Mouse (Mus musculus): ENCODE data around the gene Plekha4.
"Not testable (repeated sequence)": the region's sequence is repeated elsewhere in the genome, so short reads cannot be mapped to it uniquely, and the experiment has no call there.

Plekha4 gene

GRCm38 (mm10) chr7:45509181-45509882 is 16.8 kb upstream of the Plekha4 start:
- no peak for DNase-seq (ENCODE audit: low spot score)

- DNase-seq (ENCODE audit: low spot score): peak; percentile 85
Observed at GRCm38 (mm10) chr7:45509912-45510787, 16.0 kb upstream of the Plekha4 start, which contains the start of gene Nucb1. TSS of gene Nucb1 (minus strand) at chr7:45510406.

- DNase-seq (ENCODE audit: low spot score): no peak
Observed at GRCm38 (mm10) chr7:45514411-45514810, 11.7 kb upstream of the Plekha4 start.

GRCm38 (mm10) chr7:45515436-45515835 is 10.7 kb upstream of the Plekha4 start:
- DNase-seq (ENCODE audit: low spot score): no peak

GRCm38 (mm10) chr7:45516846-45517245 is 9.3 kb upstream of the Plekha4 start:
- DNase-seq (ENCODE audit: low spot score): not testable (repeated sequence)

GRCm38 (mm10) chr7:45518618-45519017 is 7.5 kb upstream of the Plekha4 start:
- DNase-seq (ENCODE audit: low spot score): no peak

GRCm38 (mm10) chr7:45519345-45520120 is 6.6 kb upstream of the Plekha4 start:
- DNase-seq (ENCODE audit: low spot score): no peak

- no peak for DNase-seq (ENCODE audit: low spot score)
Observed at GRCm38 (mm10) chr7:45520605-45521004, 5.5 kb upstream of the Plekha4 start.

- peak; percentile 86 for DNase-seq (ENCODE audit: low spot score)
Observed at GRCm38 (mm10) chr7:45521728-45522184, 4.4 kb upstream of the Plekha4 start.

- no peak for DNase-seq (ENCODE audit: low spot score)
Observed at GRCm38 (mm10) chr7:45522194-45522752, 3.9 kb upstream of the Plekha4 start.

GRCm38 (mm10) chr7:45522957-45523676 is 3.0 kb upstream of the Plekha4 start:
- no peak for DNase-seq (ENCODE audit: low spot score)

- no peak for DNase-seq (ENCODE audit: low spot score)
Observed at GRCm38 (mm10) chr7:45523678-45524170, 2.4 kb upstream of the Plekha4 start.

GRCm38 (mm10) chr7:45524841-45525621 is 1.1 kb upstream of the Plekha4 start:
- no peak for DNase-seq (ENCODE audit: low spot score)

GRCm38 (mm10) chr7:45526474-45527120 is 467 bp downstream of the Plekha4 start:
- DNase-seq (ENCODE audit: low spot score): no peak

GRCm38 (mm10) chr7:45527169-45527568 is 1.0 kb downstream of the Plekha4 start:
- not testable (repeated sequence) for DNase-seq (ENCODE audit: low spot score)

- no peak for DNase-seq (ENCODE audit: low spot score)
Observed at GRCm38 (mm10) chr7:45529461-45529860, 3.3 kb downstream of the Plekha4 start.

- DNase-seq (ENCODE audit: low spot score): no peak
Observed at GRCm38 (mm10) chr7:45530643-45531042, 4.5 kb downstream of the Plekha4 start.

GRCm38 (mm10) chr7:45535676-45536075 is 9.5 kb downstream of the Plekha4 start:
- no peak for DNase-seq (ENCODE audit: low spot score)

GRCm38 (mm10) chr7:45537602-45538001 is 11.5 kb downstream of the Plekha4 start:
- no peak for DNase-seq (ENCODE audit: low spot score)

All from left cerebral cortex, adult 11 months (tissue).